Mouse (Mus musculus) ES-Bruce4 (cell line): ENCODE results near the gene Slc15a4. TPM values are rescaled to one million over a fixed set of nuclear protein-coding genes. Genes with fewer than 3 reads are reported as not detected.

ENCODE experiments used
- H3K27ac ChIP-seq: 2 replicates; pipeline ENCODE4 v1.5.1; 2012; ENCODE audit warnings: low read length, inconsistent platforms; ENCODE audit not compliant: insufficient read depth
- H3K27me3 ChIP-seq: 2 replicates; pipeline ENCODE4 v1.6.1; 2012; ENCODE audit warnings: mild to moderate bottlenecking, low read length, inconsistent platforms; ENCODE audit not compliant: control insufficient read depth, poor library complexity, insufficient read depth, severe bottlenecking
- H3K36me3 ChIP-seq: 2 replicates; pipeline ENCODE4 v1.6.1; 2012; ENCODE audit warnings: inconsistent platforms, mild to moderate bottlenecking, low read length, moderate library complexity; ENCODE audit not compliant: control insufficient read depth, poor library complexity, insufficient read depth, severe bottlenecking
- H3K4me1 ChIP-seq: one replicate; pipeline ENCODE4 v1.8.1; 2011; ENCODE audit warnings: low read length; ENCODE audit not compliant: control insufficient read depth, insufficient read depth
- H3K4me3 ChIP-seq: 2 replicates; pipeline ENCODE4 v1.5.1; 2011; ENCODE audit warnings: low read depth, mild to moderate bottlenecking, low read length
- H3K9ac ChIP-seq: 2 replicates; pipeline ENCODE4 v1.6.1; 2012; ENCODE audit warnings: low read depth, mild to moderate bottlenecking, inconsistent platforms; ENCODE audit not compliant: poor library complexity, severe bottlenecking
- H3K9me3 ChIP-seq: replicated peaks from 2 replicates; pipeline ENCODE4 v1.6.1; 2012; ENCODE audit warnings: mild to moderate bottlenecking, low read length, inconsistent platforms; ENCODE audit not compliant: control insufficient read depth, poor library complexity, insufficient read depth, severe bottlenecking
- CTCF ChIP-seq: IDR thresholded peaks from one replicate; pipeline ENCODE4 v1.8.1; 2011; ENCODE audit warnings: low read depth, low read length
- EP300 ChIP-seq: IDR thresholded peaks from 2 replicates; pipeline ENCODE4 v1.6.1; 2011; ENCODE audit warnings: low read depth, low read length; ENCODE audit not compliant: insufficient read depth
- POLR2A ChIP-seq: IDR thresholded peaks from one replicate; pipeline ENCODE4 v1.8.1; 2011; ENCODE audit warnings: low read length; ENCODE audit not compliant: insufficient read depth
- polyA plus RNA-seq: library from polyadenylated mRNA; stranded (reverse); fragments of >200 nt; gene quantifications from 2 replicates; pipeline ENCODE4 v1.2.4, GENCODE M21; 2011; ENCODE audit warnings: low read depth; ENCODE audit not compliant: missing spikeins, insufficient read depth, insufficient read length

Slc15a4 gene
- polyA plus RNA-seq, 1 experiment: 19.5 TPM

GRCm38 (mm10) chr5:127548136-127548535 lies 84.6 kb downstream of the Slc15a4 start:
- TF ChIP-seq POLR2A (no peak), CTCF (no peak), EP300 (no peak)
- no peaks in the 10 kb centered on the region for H3K4me1 ChIP-seq
- H3K27me3 ChIP-seq: no peaks in the 10 kb centered on the region
- H3K9me3 ChIP-seq: no peaks in the 10 kb centered on the region
- H3K27ac ChIP-seq: no peak overlapping the region
- H3K9ac ChIP-seq: no peak overlapping the region
- no peak overlapping the region for H3K4me3 ChIP-seq
- no peaks in the 10 kb centered on the region for H3K36me3 ChIP-seq

- Histone ChIP-seq H3K36me3 (no peaks in the 10 kb centered on the region), H3K27me3 (no peaks in the 10 kb centered on the region), H3K9me3 (no peaks in the 10 kb centered on the region), H3K4me3 (no peak overlapping the region), H3K4me1 (no peaks in the 10 kb centered on the region), H3K27ac (no peak overlapping the region), H3K9ac (no peak overlapping the region)
- TF ChIP-seq EP300 (no peak), CTCF (no peak), POLR2A (no peak)
These were observed 86.1 kb downstream of the Slc15a4 start for GRCm38 (mm10) chr5:127546585-127546991.

Other genes with a start within 250 kb of the Slc15a4 start
- gene Glt1d1, start 635 bp downstream of the Slc15a4 start, polyA plus RNA-seq: 22.8 and 25.5 TPM in 2 replicates